Mouse (Mus musculus) lung, embryonic 15.5 days (tissue): ENCODE data around the gene Sort1. TPM values are rescaled to one million over a fixed set of nuclear protein-coding genes. Genes with fewer than 3 reads are reported as not detected.
A peak's percentile ranks its signal among the peaks of the same experiment; 100 is the strongest.

Source experiments
- ATAC-seq: fragments of 200-750 bp; cut with Nextera tagmentation; 2 replicates; pipeline ENCODE4 v1.8.0; 2017; ENCODE audit warnings: moderate number of reproducible peaks, borderline replicate concordance; ENCODE audit not compliant: low FRiP score, low TSS enrichment; ENCODE audit errors: extremely low read depth
- H3K27ac ChIP-seq: fragments of 300-500 bp; sonication (generic); 2 replicates; pipeline ENCODE4 v1.5.1; 2015; ENCODE audit warnings: moderate library complexity, mild to moderate bottlenecking, inconsistent platforms
- H3K27me3 ChIP-seq: fragments of 300-500 bp; sonication (generic); 2 replicates; pipeline ENCODE4 v1.6.1; 2015; ENCODE audit warnings: inconsistent platforms
- H3K36me3 ChIP-seq: fragments of 300-500 bp; sonication (generic); 2 replicates; pipeline ENCODE4 v1.6.1; 2015; ENCODE audit warnings: inconsistent platforms
- H3K4me1 ChIP-seq: fragments of 300-500 bp; sonication (generic); 2 replicates; pipeline ENCODE4 v1.6.1; 2015; ENCODE audit warnings: inconsistent platforms
- H3K4me2 ChIP-seq: fragments of 300-500 bp; sonication (generic); 2 replicates; pipeline ENCODE4 v1.6.1; 2015; ENCODE audit warnings: inconsistent platforms, mild to moderate bottlenecking, moderate library complexity
- H3K4me3 ChIP-seq: fragments of 300-500 bp; sonication (generic); 2 replicates; pipeline ENCODE4 v1.5.1; 2015; ENCODE audit warnings: mild to moderate bottlenecking, inconsistent platforms
- H3K9ac ChIP-seq: fragments of 300-500 bp; sonication (generic); 2 replicates; pipeline ENCODE4 v1.6.1; 2015; ENCODE audit warnings: inconsistent platforms
- H3K9me3 ChIP-seq: fragments of 300-500 bp; sonication (generic); 2 replicates; pipeline ENCODE4 v1.6.1; 2016; ENCODE audit warnings: inconsistent platforms
- WGBS: fragments of 180-500 bp; shearing (Covaris S2); methylation state at CpG from one replicate; pipeline ENCODE4 v1.1.7; 2015; 5-methylcytosine and 5-hydroxymethylcytosine counted together
- polyA plus RNA-seq: library from polyadenylated mRNA; unstranded; fragments of >200 nt; fragmentation: Nextera tagmentation; extraction: Ambion mirVana; gene quantifications from 2 replicates; pipeline ENCODE4 v1.2.1, GENCODE M21; 2015

Sort1 gene
- polyA plus RNA-seq, 1 experiment from 2014 or later = 28.0 TPM

DNA sequence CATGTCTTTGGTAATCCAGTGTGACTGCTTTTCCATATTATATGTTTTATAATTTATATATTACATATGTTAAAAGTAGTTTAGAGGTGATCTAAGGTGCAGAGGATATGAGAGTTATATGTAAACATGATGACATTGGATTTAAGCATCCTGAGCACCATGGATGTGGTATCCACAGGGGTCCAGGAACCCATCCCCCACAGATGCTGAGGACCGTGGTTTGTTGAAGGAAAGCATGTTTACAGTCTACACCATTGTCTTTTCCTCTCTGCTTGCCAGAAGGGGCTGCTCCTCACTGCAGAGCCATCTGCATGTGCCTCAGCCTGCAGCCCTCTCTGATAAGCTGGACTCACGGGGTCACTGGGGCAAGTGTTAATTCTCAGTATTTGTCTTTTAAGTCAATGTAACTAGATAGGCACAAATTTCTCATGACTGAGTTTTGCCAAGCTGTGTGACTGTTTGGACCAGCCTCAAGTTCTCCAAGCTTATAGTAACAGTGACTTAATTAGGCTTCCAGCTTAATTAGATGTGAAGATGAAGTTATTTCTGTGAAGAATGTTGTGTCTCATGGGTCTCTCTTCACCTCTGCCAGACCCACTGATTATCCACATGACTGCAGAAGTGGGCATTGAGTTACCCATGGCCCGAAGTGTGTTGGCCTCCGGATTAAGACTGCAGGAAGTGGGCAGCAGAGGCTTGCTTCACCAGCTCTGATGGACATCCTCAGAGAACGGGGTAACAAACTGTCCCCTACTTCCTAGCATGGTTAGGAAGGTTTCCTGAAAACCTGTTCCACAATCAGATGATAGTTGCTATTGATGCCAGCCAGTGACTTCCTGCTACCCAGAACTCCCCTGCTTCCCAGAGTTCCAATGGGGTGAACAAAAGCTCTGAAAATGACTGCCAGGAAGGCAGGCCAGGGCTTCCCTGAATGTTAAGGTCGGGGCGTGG is 14.0 kb downstream of the Sort1 start:
- Histone ChIP-seq H3K27me3 (no peaks in the 10 kb centered on the region), H3K4me3 (no peak overlapping the region), H3K4me2 (no peak overlapping the region), H3K36me3 (no peaks in the 10 kb centered on the region), H3K4me1 (peaks cover 52% of the 10 kb centered on the region), H3K9ac (no peak overlapping the region), H3K27ac (peak overlapping the region; percentile 39), H3K9me3 (no peaks in the 10 kb centered on the region)
- ATAC-seq = no peak
- 56% methylated on average over 7 of the region's 7 CpGs for WGBS

DNA sequence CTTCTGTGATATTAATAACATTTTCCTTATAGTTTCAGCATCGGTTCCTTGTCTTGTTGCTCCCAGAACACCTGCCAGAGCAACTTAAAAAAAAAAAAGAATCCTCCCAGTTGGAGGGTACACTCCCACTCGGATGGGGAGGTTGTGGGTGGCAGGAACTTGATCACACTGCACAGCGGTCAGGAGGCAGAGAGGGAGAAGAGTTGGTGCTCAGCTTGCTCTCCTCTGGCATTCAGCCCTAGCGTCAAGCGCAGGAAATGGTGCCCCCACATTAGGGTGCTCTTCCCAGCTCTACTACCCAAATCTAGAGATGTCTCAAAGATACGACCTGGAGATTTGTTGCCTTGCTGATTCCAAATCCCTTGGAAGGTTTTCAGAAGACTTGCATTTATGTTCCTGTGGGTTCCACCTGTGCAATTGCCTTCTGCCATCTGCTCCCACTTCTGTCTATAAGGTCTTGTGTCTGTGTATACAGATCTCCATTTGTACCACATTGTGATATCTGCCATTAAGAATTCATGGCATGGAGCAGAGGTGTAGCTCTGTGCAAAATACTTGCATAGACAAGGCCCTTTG is 16.7 kb downstream of the Sort1 start:
- H3K27ac ChIP-seq = no peak overlapping the region
- no peaks in the 10 kb centered on the region for H3K9me3 ChIP-seq
- no peak overlapping the region for H3K4me2 ChIP-seq
- 79% methylated on average over 6 of the region's 6 CpGs for WGBS
- H3K4me3 ChIP-seq = no peak overlapping the region
- no peaks in the 10 kb centered on the region for H3K36me3 ChIP-seq
- no peaks in the 10 kb centered on the region for H3K27me3 ChIP-seq
- H3K4me1 ChIP-seq = peaks cover 32% of the 10 kb centered on the region
- no peak for ATAC-seq
- no peak overlapping the region for H3K9ac ChIP-seq

DNA sequence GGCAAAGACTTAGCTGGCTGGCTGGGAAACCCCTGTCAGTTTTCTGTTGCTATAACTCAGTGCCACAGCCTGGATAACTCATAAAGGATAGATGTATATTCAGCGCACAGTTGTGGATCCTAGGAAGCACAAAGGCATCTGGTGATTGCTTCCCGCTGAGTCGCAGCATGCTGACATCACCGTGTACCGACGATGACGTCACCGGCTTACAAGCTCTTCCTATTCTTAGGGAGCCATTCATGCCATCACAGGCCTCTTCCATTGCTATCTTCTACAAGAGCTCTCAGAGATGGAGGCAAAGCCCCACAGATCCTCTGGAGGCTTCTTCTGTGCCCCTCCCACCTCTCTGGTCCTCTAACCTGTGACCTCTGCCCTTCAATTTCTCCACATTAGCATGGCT is 19.8 kb downstream of the Sort1 start:
- WGBS = 87% methylated on average over 8 of the region's 8 CpGs
- H3K4me2 ChIP-seq = no peak overlapping the region
- H3K36me3 ChIP-seq = no peaks in the 10 kb centered on the region
- no peaks in the 10 kb centered on the region for H3K27me3 ChIP-seq
- no peak for ATAC-seq
- no peak overlapping the region for H3K4me3 ChIP-seq
- H3K4me1 ChIP-seq = peaks cover 14% of the 10 kb centered on the region
- no peak overlapping the region for H3K27ac ChIP-seq
- no peaks in the 10 kb centered on the region for H3K9me3 ChIP-seq
- H3K9ac ChIP-seq = no peak overlapping the region

DNA sequence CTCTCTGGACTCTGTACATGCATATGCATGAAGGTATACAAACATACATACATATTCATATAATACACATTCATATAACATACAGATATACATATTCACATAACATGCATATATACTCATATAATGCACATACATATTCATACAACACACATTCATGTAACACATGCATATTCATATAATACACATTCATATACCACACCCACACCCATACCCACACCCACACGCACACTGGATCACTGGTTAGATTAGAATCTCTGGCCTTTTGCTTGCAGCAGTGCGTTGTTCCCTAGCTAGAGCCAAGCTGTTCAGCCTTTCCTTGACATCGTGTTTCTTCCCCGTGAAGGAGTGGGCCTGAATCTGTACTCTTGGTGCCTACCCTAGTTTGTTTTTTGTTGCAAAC is 20.9 kb downstream of the Sort1 start:
- 87% methylated on average over 4 of the region's 4 CpGs for WGBS
- Histone ChIP-seq H3K36me3 (no peaks in the 10 kb centered on the region), H3K27ac (no peak overlapping the region), H3K9me3 (no peaks in the 10 kb centered on the region), H3K4me1 (peaks cover 12% of the 10 kb centered on the region), H3K4me3 (no peak overlapping the region), H3K9ac (no peak overlapping the region), H3K4me2 (no peak overlapping the region), H3K27me3 (no peaks in the 10 kb centered on the region)
- no peak for ATAC-seq

DNA sequence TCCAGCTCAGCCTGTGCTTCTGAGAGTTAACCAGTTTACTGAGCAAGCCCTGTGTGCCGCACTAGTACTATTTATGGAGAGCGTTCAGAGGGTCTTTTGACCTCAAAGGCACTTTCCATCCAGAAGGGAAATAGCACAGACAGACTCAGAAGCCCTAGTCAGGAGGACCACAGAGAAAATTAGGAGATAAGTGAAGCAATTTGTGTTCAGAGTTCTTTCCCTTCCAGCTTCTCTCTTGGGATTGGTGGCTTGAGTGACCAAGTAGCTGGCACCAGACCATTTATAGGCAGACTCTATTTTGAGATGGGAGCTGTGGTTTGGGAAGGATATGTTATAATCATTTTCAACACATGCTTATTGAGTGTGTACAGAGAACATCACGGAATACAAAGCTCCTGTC is 22.5 kb downstream of the Sort1 start:
- H3K27ac ChIP-seq = peak overlapping the region; percentile 31; the same call in 1 of the 2 replicates
- H3K4me2 ChIP-seq = no peak overlapping the region
- ATAC-seq = no peak; the same call in 1 of the 2 replicates
- no peak overlapping the region for H3K9ac ChIP-seq
- no peak overlapping the region for H3K4me3 ChIP-seq
- peaks cover 20% of the 10 kb centered on the region for H3K4me1 ChIP-seq
- no peaks in the 10 kb centered on the region for H3K9me3 ChIP-seq
- WGBS = 38% methylated on average over 3 of the region's 3 CpGs
- no peaks in the 10 kb centered on the region for H3K27me3 ChIP-seq
- H3K36me3 ChIP-seq = peaks cover 5% of the 10 kb centered on the region; the same call in 1 of the 2 replicates

DNA sequence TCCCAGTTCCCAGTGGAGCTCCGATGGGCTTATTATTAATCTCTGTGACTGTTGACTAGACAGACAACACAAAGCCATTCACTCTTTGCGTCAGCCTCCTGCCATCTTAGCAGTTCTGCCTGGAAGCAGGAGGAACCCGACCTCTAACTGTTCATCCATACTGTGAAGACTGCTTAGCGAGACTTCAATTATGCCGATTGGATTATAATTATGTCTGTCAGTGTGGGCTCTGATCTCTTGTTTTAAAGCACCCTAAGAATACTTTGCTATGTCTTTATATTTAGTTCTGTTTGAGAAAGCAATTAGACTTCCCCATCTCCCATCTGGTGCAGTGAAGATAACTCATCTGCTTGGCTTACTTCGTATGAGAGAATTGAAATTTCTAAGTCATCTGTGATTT is 23.6 kb downstream of the Sort1 start:
- Histone ChIP-seq H3K4me1 (peaks cover 28% of the 10 kb centered on the region), H3K4me3 (no peak overlapping the region), H3K9ac (no peak overlapping the region), H3K27me3 (no peaks in the 10 kb centered on the region), H3K36me3 (peaks cover 5% of the 10 kb centered on the region; the same call in 1 of the 2 replicates), H3K9me3 (no peaks in the 10 kb centered on the region), H3K27ac (no peak overlapping the region), H3K4me2 (no peak overlapping the region)
- WGBS = 80% methylated on average over 6 of the region's 6 CpGs
- ATAC-seq = no peak

DNA sequence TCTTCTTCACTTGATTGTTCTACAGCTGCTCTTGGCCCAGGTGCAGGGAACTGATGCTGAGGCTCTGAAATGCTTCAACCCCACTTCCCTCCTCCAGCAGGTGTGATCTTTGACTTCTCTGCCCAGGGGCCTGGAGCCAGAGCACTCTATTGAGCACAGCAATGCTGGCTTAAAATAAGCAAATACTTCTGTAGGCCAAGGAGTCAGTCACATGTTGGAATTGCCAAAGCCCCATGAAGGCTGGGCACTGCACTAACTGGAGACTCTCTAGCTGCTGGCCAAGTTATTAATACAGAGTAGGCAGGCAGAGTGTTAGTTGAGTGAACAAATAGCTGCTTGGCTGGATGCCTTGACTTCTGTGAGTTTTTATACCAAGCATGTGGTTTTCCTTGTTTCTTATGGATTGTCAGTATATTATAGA is 27.0 kb downstream of the Sort1 start:
- H3K9me3 ChIP-seq = no peaks in the 10 kb centered on the region
- H3K27me3 ChIP-seq = no peaks in the 10 kb centered on the region
- H3K4me3 ChIP-seq = no peak overlapping the region
- no peak overlapping the region for H3K9ac ChIP-seq
- peaks cover 24% of the 10 kb centered on the region for H3K4me1 ChIP-seq
- peaks cover 7% of the 10 kb centered on the region; the same call in 1 of the 2 replicates for H3K36me3 ChIP-seq
- no peak overlapping the region for H3K4me2 ChIP-seq
- ATAC-seq = peak; percentile 78; the same call in 1 of the 2 replicates
- peak overlapping the region; percentile 64; the same call in 1 of the 2 replicates for H3K27ac ChIP-seq

DNA sequence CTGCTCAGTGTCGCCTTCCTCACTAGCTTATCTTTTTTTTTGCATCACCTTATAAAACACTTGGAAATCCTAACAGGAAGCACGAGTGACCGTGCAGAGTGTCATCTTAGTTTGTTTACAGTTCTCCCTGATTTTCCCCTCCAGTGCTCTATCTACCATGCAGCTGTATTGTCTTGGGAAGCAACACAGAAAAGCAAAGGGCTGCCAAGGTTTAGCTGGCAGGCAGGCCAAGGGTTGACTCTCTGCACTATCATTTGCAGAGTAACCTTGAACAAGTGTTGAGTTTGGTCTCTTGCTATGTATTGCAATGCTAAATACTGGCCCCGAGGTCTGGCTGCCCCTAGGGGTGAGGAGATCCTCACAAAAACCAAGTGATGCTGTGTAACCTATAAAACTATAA is 27.8 kb downstream of the Sort1 start:
- peak; percentile 19; the same call in 1 of the 2 replicates for ATAC-seq
- Histone ChIP-seq H3K4me1 (peaks cover 16% of the 10 kb centered on the region), H3K36me3 (peaks cover 8% of the 10 kb centered on the region; the same call in 1 of the 2 replicates), H3K4me3 (no peak overlapping the region), H3K27me3 (no peaks in the 10 kb centered on the region), H3K9me3 (no peaks in the 10 kb centered on the region), H3K9ac (no peak overlapping the region), H3K4me2 (no peak overlapping the region), H3K27ac (0 out of 2 replicates have a peak overlapping the region, but pooled peaks have one; percentile 6)
- 32% methylated on average over 4 of the region's 4 CpGs for WGBS

DNA sequence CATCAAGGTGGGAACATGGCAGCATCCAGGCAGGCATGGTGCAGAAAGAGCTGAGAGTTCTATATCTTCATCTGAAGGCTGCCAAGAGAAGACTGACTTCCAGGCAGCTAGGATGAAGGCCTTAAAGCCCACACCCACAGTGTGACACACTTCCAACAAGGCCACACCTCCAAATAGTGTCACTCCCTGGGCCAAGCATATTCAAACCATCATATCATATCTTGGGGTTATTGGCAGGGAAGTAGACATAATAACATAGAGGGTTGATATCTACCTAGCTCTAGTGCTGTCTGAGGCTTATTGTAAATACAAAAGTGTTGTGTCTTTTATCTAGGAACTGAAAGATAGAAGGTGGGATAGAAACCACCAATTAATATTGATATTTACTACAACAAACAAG is 28.5 kb downstream of the Sort1 start:
- no peaks in the 10 kb centered on the region for H3K27me3 ChIP-seq
- H3K36me3 ChIP-seq = peaks cover 8% of the 10 kb centered on the region; the same call in 1 of the 2 replicates
- no peak overlapping the region for H3K4me3 ChIP-seq
- peaks cover 16% of the 10 kb centered on the region for H3K4me1 ChIP-seq
- H3K27ac ChIP-seq = no peak overlapping the region
- no peak overlapping the region for H3K4me2 ChIP-seq
- no peaks in the 10 kb centered on the region for H3K9me3 ChIP-seq
- ATAC-seq = no peak
- no peak overlapping the region for H3K9ac ChIP-seq

DNA sequence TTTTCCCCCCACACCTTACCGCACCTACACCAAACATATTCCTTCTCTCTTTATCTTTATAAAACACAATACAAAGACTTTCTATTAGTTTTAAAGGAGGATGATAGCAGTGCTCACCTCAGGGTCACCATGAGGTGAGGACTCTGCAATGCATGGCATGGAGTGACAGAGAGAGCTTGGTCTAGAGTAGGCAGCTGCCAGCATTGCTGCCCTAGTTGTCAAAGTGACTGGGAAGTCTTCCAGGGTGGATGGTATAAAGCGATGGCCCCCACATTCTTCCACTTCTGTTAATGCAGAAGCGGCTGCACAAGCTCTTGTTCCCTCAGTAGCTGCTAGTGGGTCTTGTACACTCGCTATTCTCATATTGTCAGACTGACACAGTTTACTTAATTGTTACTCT is 29.3 kb downstream of the Sort1 start:
- no peak for ATAC-seq
- Histone ChIP-seq H3K9ac (no peak overlapping the region), H3K4me2 (no peak overlapping the region), H3K27me3 (no peaks in the 10 kb centered on the region), H3K4me3 (no peak overlapping the region), H3K9me3 (no peaks in the 10 kb centered on the region), H3K4me1 (peaks cover 16% of the 10 kb centered on the region), H3K27ac (no peak overlapping the region), H3K36me3 (peaks cover 8% of the 10 kb centered on the region; the same call in 1 of the 2 replicates)
- WGBS = 78% methylated on average over 4 of the region's 4 CpGs

DNA sequence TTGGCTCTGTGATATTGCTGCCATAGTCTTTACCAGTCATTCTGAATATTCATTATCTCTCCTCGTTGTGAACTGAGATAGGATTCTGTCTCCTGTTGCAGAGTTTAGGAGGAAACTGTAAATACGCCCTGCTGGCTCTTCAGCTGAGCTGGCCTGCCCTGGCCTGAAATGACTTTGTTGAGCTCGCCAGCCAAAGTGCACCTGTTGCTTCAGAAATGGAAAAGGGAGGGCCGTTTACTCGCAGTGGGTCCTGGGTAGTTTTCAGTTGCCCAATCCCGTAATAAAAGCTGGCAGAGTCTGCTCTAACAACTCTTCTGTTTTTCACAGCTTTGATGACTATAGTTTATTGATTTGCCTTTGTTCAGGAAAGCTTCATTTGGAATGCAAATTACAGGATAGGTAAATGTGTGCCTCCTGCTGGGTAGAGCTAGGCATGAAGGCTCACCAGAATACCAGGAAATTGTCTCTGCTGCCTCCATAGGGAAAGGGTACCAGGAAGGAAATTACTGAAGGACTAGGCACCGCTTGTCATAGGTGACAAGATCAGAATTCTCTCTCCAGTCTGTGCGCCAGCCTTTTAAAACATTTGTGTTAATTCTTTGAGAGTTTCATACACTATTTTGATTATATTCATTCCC is 30.3 kb downstream of the Sort1 start:
- H3K9me3 ChIP-seq = no peaks in the 10 kb centered on the region
- H3K27me3 ChIP-seq = no peaks in the 10 kb centered on the region
- no peak for ATAC-seq
- H3K4me1 ChIP-seq = peaks cover 19% of the 10 kb centered on the region
- WGBS = 70% methylated on average over 8 of the region's 8 CpGs
- no peak overlapping the region for H3K4me3 ChIP-seq
- no peak overlapping the region for H3K4me2 ChIP-seq
- H3K27ac ChIP-seq = no peak overlapping the region
- H3K9ac ChIP-seq = no peak overlapping the region
- peaks cover 8% of the 10 kb centered on the region; the same call in 1 of the 2 replicates for H3K36me3 ChIP-seq
